Mouse (Mus musculus) stomach, embryonic 15.5 days (tissue): Measurements from ENCODE around the gene Spib. TPM values are rescaled to one million over a fixed set of nuclear protein-coding genes. Genes with fewer than 3 reads are reported as not detected.

ENCODE experiments used
- ATAC-seq: fragments of 200-750 bp; cut with Nextera tagmentation; 2 replicates; pipeline ENCODE4 v1.8.0; 2017; ENCODE audit warnings: low read depth, moderate number of reproducible peaks, moderate TSS enrichment; ENCODE audit not compliant: insufficient read depth, low FRiP score
- H3K27ac ChIP-seq: fragments of 300-500 bp; sonication (generic); 2 replicates; pipeline ENCODE4 v1.5.1; 2015; ENCODE audit warnings: mild to moderate bottlenecking, inconsistent platforms
- H3K27me3 ChIP-seq: fragments of 300-500 bp; sonication (generic); replicated peaks from 2 replicates; pipeline ENCODE4 v1.6.1; 2015; ENCODE audit warnings: inconsistent platforms
- H3K36me3 ChIP-seq: fragments of 300-500 bp; sonication (generic); 2 replicates; pipeline ENCODE4 v1.6.1; 2015; ENCODE audit warnings: inconsistent platforms
- H3K4me1 ChIP-seq: fragments of 300-500 bp; sonication (generic); 2 replicates; pipeline ENCODE4 v1.6.1; 2015; ENCODE audit warnings: inconsistent platforms
- H3K4me2 ChIP-seq: fragments of 300-500 bp; sonication (generic); 2 replicates; pipeline ENCODE4 v1.6.1; 2015; ENCODE audit warnings: mild to moderate bottlenecking, inconsistent platforms
- H3K4me3 ChIP-seq: fragments of 300-500 bp; sonication (generic); replicated peaks from 2 replicates; pipeline ENCODE4 v1.5.1; 2015; ENCODE audit warnings: inconsistent platforms
- H3K9ac ChIP-seq: fragments of 300-500 bp; sonication (generic); 2 replicates; pipeline ENCODE4 v1.6.1; 2015; ENCODE audit warnings: inconsistent platforms
- H3K9me3 ChIP-seq: fragments of 300-500 bp; sonication (generic); 2 replicates; pipeline ENCODE4 v1.6.1; 2016; ENCODE audit warnings: inconsistent platforms
- WGBS: fragments of 180-500 bp; shearing (Covaris S2); methylation state at CpG from one replicate; pipeline ENCODE4 v1.1.7; 2015; 5-methylcytosine and 5-hydroxymethylcytosine counted together
- polyA plus RNA-seq: library from polyadenylated mRNA; unstranded; fragments of >200 nt; fragmentation: Nextera tagmentation; extraction: Ambion mirVana; gene quantifications from 2 replicates; pipeline ENCODE4 v1.2.1, GENCODE M21; 2015

Spib gene
- polyA plus RNA-seq, 1 experiment from 2014 or later = 0.42 TPM

- Histone ChIP-seq H3K9ac (no peak overlapping the region), H3K27me3 (no peaks in the 10 kb centered on the region; the same call in 1 of the 2 replicates), H3K4me3 (no peak overlapping the region), H3K36me3 (peaks cover 23% of the 10 kb centered on the region), H3K4me2 (no peak overlapping the region), H3K9me3 (no peaks in the 10 kb centered on the region), H3K4me1 (no peaks in the 10 kb centered on the region), H3K27ac (no peak overlapping the region)
- WGBS = 80% methylated on average over 29 of the region's 29 CpGs
- no peak for ATAC-seq
Observed at GRCm38 (mm10) chr7:44532918-44533745, 1.3 kb upstream of the Spib start.

- Histone ChIP-seq H3K9me3 (no peaks in the 10 kb centered on the region), H3K27ac (no peak overlapping the region), H3K4me2 (no peak overlapping the region), H3K4me1 (no peaks in the 10 kb centered on the region; the same call in 1 of the 2 replicates), H3K36me3 (peaks cover 10% of the 10 kb centered on the region), H3K27me3 (no peaks in the 10 kb centered on the region; the same call in 1 of the 2 replicates), H3K9ac (no peak overlapping the region), H3K4me3 (no peak overlapping the region)
- no peak for ATAC-seq
- WGBS = 38% methylated on average over 5 of the region's 5 CpGs
Observed at GRCm38 (mm10) chr7:44531207-44531606, 664 bp downstream of the Spib start.

- H3K27me3 ChIP-seq = no peaks in the 10 kb centered on the region; the same call in 1 of the 2 replicates
- peaks cover under 1% of the 10 kb centered on the region; the same call in 1 of the 2 replicates for H3K4me1 ChIP-seq
- H3K27ac ChIP-seq = no peak overlapping the region
- no peak overlapping the region for H3K9ac ChIP-seq
- peaks cover 10% of the 10 kb centered on the region for H3K36me3 ChIP-seq
- no peak for ATAC-seq
- H3K4me2 ChIP-seq = no peak overlapping the region
- no peak overlapping the region for H3K4me3 ChIP-seq
- H3K9me3 ChIP-seq = no peaks in the 10 kb centered on the region
- 80% methylated on average over 3 of the region's 3 CpGs for WGBS
Observed at GRCm38 (mm10) chr7:44530507-44530906, 1.4 kb downstream of the Spib start.

GRCm38 (mm10) chr7:44529518-44529917 is 2.4 kb downstream of the Spib start:
- Histone ChIP-seq H3K36me3 (peaks cover 10% of the 10 kb centered on the region), H3K27me3 (peaks cover 8% of the 10 kb centered on the region; the same call in 1 of the 2 replicates), H3K9ac (no peak overlapping the region), H3K4me1 (peaks cover 10% of the 10 kb centered on the region), H3K27ac (no peak overlapping the region), H3K9me3 (no peaks in the 10 kb centered on the region), H3K4me2 (no peak overlapping the region), H3K4me3 (no peak overlapping the region)
- ATAC-seq = no peak
- 64% methylated on average over 5 of the region's 5 CpGs for WGBS

GRCm38 (mm10) chr7:44527483-44528398 is 4.1 kb downstream of the Spib start:
- H3K36me3 ChIP-seq = 0 out of 2 replicates have a peak, but pooled peaks cover 1% of the 10 kb centered on the region
- H3K9me3 ChIP-seq = no peaks in the 10 kb centered on the region
- no peak overlapping the region for H3K27ac ChIP-seq
- H3K9ac ChIP-seq = peak overlapping the region; percentile 38; the same call in 1 of the 2 replicates
- ATAC-seq = peak; percentile 38; the same call in 1 of the 2 replicates
- 6% methylated on average over 40 of the region's 40 CpGs for WGBS
- H3K4me2 ChIP-seq = peak overlapping the region; percentile 69
- peaks cover 11% of the 10 kb centered on the region for H3K4me1 ChIP-seq
- peaks cover 20% of the 10 kb centered on the region; the same call in 1 of the 2 replicates for H3K27me3 ChIP-seq
- peak overlapping the region; percentile 36 for H3K4me3 ChIP-seq

GRCm38 (mm10) chr7:44526414-44527154 is 5.3 kb downstream of the Spib start:
- WGBS = 87% methylated on average over 14 of the region's 14 CpGs

GRCm38 (mm10) chr7:44525126-44525832 is 6.6 kb downstream of the Spib start:
- 17% methylated on average over 21 of the region's 22 CpGs for WGBS

More at GRCm38 (mm10) chr7:44526414-44527154, 5.3 kb downstream of the Spib start:
- no peaks in the 10 kb centered on the region for H3K9me3 ChIP-seq
- H3K27ac ChIP-seq = no peak overlapping the region
- ATAC-seq = no peak
- H3K4me3 ChIP-seq = no peak overlapping the region
- no peak overlapping the region for H3K9ac ChIP-seq
- peaks cover 20% of the 10 kb centered on the region; the same call in 1 of the 2 replicates for H3K27me3 ChIP-seq
- no peaks in the 10 kb centered on the region for H3K36me3 ChIP-seq
- no peak overlapping the region for H3K4me2 ChIP-seq
- peaks cover 11% of the 10 kb centered on the region for H3K4me1 ChIP-seq

GRCm38 (mm10) chr7:44524502-44524901 is 7.4 kb downstream of the Spib start, which contains the start of gene Mybpc2:
Gene Mybpc2 (minus strand): TSS chr7:44524656.
- 31% methylated on average over 12 of the region's 12 CpGs for whole genome bisulfite sequencing
- Histone ChIP-seq H3K27ac (no peak within 1 kb of the TSS), H3K4me2 (peak within 1 kb of the TSS; percentile 48), H3K9ac (no peak within 1 kb of the TSS), H3K9me3 (no peaks in the 10 kb centered on the region), H3K36me3 (no peaks in the 10 kb centered on the region), H3K27me3 (peaks cover 23% of the 10 kb centered on the region; the same call in 1 of the 2 replicates), H3K4me1 (peaks cover 11% of the 10 kb centered on the region), H3K4me3 (0 out of 2 replicates have a peak within 1 kb of the TSS, but pooled peaks have one; percentile 5)
- no peak for ATAC-seq

More at GRCm38 (mm10) chr7:44525126-44525832, 6.6 kb downstream of the Spib start:
- ATAC-seq = no peak
- H3K4me1 ChIP-seq = peaks cover 11% of the 10 kb centered on the region
- 0 out of 2 replicates have a peak overlapping the region, but pooled peaks have one; percentile 5 for H3K4me3 ChIP-seq
- H3K27ac ChIP-seq = no peak overlapping the region
- no peaks in the 10 kb centered on the region for H3K36me3 ChIP-seq
- no peak overlapping the region for H3K9ac ChIP-seq
- peaks cover 23% of the 10 kb centered on the region; the same call in 1 of the 2 replicates for H3K27me3 ChIP-seq
- H3K4me2 ChIP-seq = peak overlapping the region; percentile 48
- H3K9me3 ChIP-seq = no peaks in the 10 kb centered on the region

GRCm38 (mm10) chr7:44523056-44523455 is 8.8 kb downstream of the Spib start:
- 71% methylated on average over 2 of the region's 2 CpGs for WGBS
- Histone ChIP-seq H3K4me3 (no peak overlapping the region), H3K27ac (no peak overlapping the region), H3K27me3 (peaks cover 23% of the 10 kb centered on the region; the same call in 1 of the 2 replicates), H3K9me3 (no peaks in the 10 kb centered on the region), H3K4me1 (peaks cover 11% of the 10 kb centered on the region), H3K9ac (no peak overlapping the region), H3K36me3 (no peaks in the 10 kb centered on the region), H3K4me2 (no peak overlapping the region)
- ATAC-seq = no peak

GRCm38 (mm10) chr7:44521710-44522109 is 10.2 kb downstream of the Spib start:
- H3K36me3 ChIP-seq = no peaks in the 10 kb centered on the region
- no peak for ATAC-seq
- peaks cover 23% of the 10 kb centered on the region; the same call in 1 of the 2 replicates for H3K27me3 ChIP-seq
- H3K4me2 ChIP-seq = peak overlapping the region; percentile 29
- H3K9me3 ChIP-seq = no peaks in the 10 kb centered on the region
- 4% methylated on average over 20 of the region's 20 CpGs for WGBS
- no peak overlapping the region for H3K27ac ChIP-seq
- no peak overlapping the region for H3K9ac ChIP-seq
- no peak overlapping the region for H3K4me3 ChIP-seq
- peaks cover 11% of the 10 kb centered on the region for H3K4me1 ChIP-seq
